Mouse (Mus musculus) embryonic facial prominence, embryonic 12.5 days (tissue): ENCODE measurements around the gene Med6. TPM values are rescaled to one million over a fixed set of nuclear protein-coding genes. Genes with fewer than 3 reads are reported as not detected.
"Not testable (repeated sequence)": the region's sequence is repeated elsewhere in the genome, so short reads cannot be mapped to it uniquely, and the experiment has no call there.

Experiments used
- ATAC-seq: fragments of 200-750 bp; cut with Nextera tagmentation; 2 replicates; pipeline ENCODE4 v1.8.0; 2017; ENCODE audit not compliant: insufficient number of reproducible peaks, insufficient read depth, low FRiP score, low TSS enrichment
- H3K27ac ChIP-seq: fragments of 300-500 bp; sonication (generic); 2 replicates; pipeline ENCODE4 v1.5.1; 2016; ENCODE audit warnings: mild to moderate bottlenecking
- H3K27me3 ChIP-seq: fragments of 300-500 bp; sonication (generic); 2 replicates; pipeline ENCODE4 v1.6.1; 2016; ENCODE audit warnings: mild to moderate bottlenecking, moderate library complexity
- H3K36me3 ChIP-seq: fragments of 300-500 bp; sonication (generic); 2 replicates; pipeline ENCODE4 v1.6.1; 2016; ENCODE audit warnings: mild to moderate bottlenecking
- H3K4me1 ChIP-seq: fragments of 300-500 bp; sonication (generic); 2 replicates; pipeline ENCODE4 v1.6.1; 2016
- H3K4me2 ChIP-seq: fragments of 300-500 bp; sonication (generic); replicated peaks from 2 replicates; pipeline ENCODE4 v1.6.1; 2016; ENCODE audit warnings: mild to moderate bottlenecking, moderate library complexity
- H3K4me3 ChIP-seq: fragments of 300-500 bp; sonication (generic); 2 replicates; pipeline ENCODE4 v1.5.1; 2016; ENCODE audit warnings: mild to moderate bottlenecking
- H3K9ac ChIP-seq: fragments of 300-500 bp; sonication (generic); 2 replicates; pipeline ENCODE4 v1.6.1; 2016; ENCODE audit warnings: mild to moderate bottlenecking, moderate library complexity
- H3K9me3 ChIP-seq: fragments of 300-500 bp; sonication (generic); 2 replicates; pipeline ENCODE4 v1.6.1; 2016; ENCODE audit warnings: mild to moderate bottlenecking, moderate library complexity
- WGBS: fragments of 180-500 bp; shearing (Covaris S2); methylation state at CpG from one replicate; pipeline ENCODE4 v1.1.7; 2016; 5-methylcytosine and 5-hydroxymethylcytosine counted together
- polyA plus RNA-seq: library from polyadenylated mRNA; unstranded; fragments of >200 nt; fragmentation: Nextera tagmentation; extraction: Ambion mirVana; gene quantifications from 2 replicates; pipeline ENCODE4 v1.2.1, GENCODE M21; 2016

Gene Med6
- polyA plus RNA-seq, 1 experiment from 2014 or later, result 77.6 TPM

GRCm38 (mm10) chr12:81533029-81533419 is 61.8 kb downstream of the Med6 start:
- Histone ChIP-seq H3K4me3 (peak overlapping the region; percentile 85), H3K27me3 (no peaks in the 10 kb centered on the region), H3K9me3 (no peaks in the 10 kb centered on the region), H3K4me2 (peak overlapping the region; percentile 57), H3K27ac (peak overlapping the region; percentile 67; the same call in 1 of the 2 replicates), H3K4me1 (peaks cover 9% of the 10 kb centered on the region), H3K9ac (peak overlapping the region; percentile 60), H3K36me3 (no peaks in the 10 kb centered on the region)
- 37% methylated on average over 4 of the region's 4 CpGs for WGBS
- ATAC-seq, result no peak

GRCm38 (mm10) chr12:81532316-81533028 is 62.3 kb downstream of the Med6 start, which contains the start of the genes Gm20498 and Synj2bp:
TSS of gene Gm20498 (minus strand) at chr12:81532905.
TSS of gene Synj2bp (minus strand) at chr12:81532911.
- no peaks in the 10 kb centered on the region for H3K36me3 ChIP-seq
- H3K4me1 ChIP-seq, result peaks cover 9% of the 10 kb centered on the region
- peak within 1 kb of the TSS; percentile 60 for H3K9ac ChIP-seq
- peak within 1 kb of the TSS; percentile 57 for H3K4me2 ChIP-seq
- peak within 1 kb of the TSS; percentile 67 for H3K27ac ChIP-seq
- under 1% methylated on average over 46 of the region's 46 CpGs for WGBS
- no peaks in the 10 kb centered on the region for H3K9me3 ChIP-seq
- no peaks in the 10 kb centered on the region for H3K27me3 ChIP-seq
- peak; percentile 91 for ATAC-seq
- peak within 1 kb of the TSS; percentile 85 for H3K4me3 ChIP-seq

- H3K9ac ChIP-seq, H3K4me3 ChIP-seq, H3K27ac ChIP-seq, H3K4me2 ChIP-seq, ATAC-seq, H3K4me1 ChIP-seq, H3K36me3 ChIP-seq, H3K9me3 ChIP-seq, H3K27me3 ChIP-seq: not testable (repeated sequence)
- 76% methylated on average over 7 of the region's 8 CpGs for WGBS
Measured at GRCm38 (mm10) chr12:81530587-81530986, 64.2 kb downstream of the Med6 start.

Other genes with a start within 250 kb of the Med6 start
- 0.19 and 0.22 TPM in 2 replicates for gene Gm4787, start 215.5 kb downstream of the Med6 start, polyA plus RNA-seq
- gene Adam4, start 173.1 kb downstream of the Med6 start, polyA plus RNA-seq, result 0.59 and 0.63 TPM in 2 replicates
- gene Cox16, start 109.9 kb downstream of the Med6 start, polyA plus RNA-seq, result 121 and 127 TPM in 2 replicates
- 27.2 and 27.5 TPM in 2 replicates for gene Gm20498, start 62.1 kb downstream of the Med6 start, polyA plus RNA-seq
- 40.5 and 41.2 TPM in 2 replicates for gene Synj2bp, start 62.1 kb downstream of the Med6 start, polyA plus RNA-seq
- 0.29 and 0.66 TPM in 2 replicates for gene Adam21, start 26.5 kb downstream of the Med6 start, polyA plus RNA-seq
- gene Ttc9, start 36.2 kb upstream of the Med6 start, polyA plus RNA-seq, result 2.8 and 3.0 TPM in 2 replicates
- gene Map3k9, start 186.2 kb upstream of the Med6 start, polyA plus RNA-seq, result 1.6 and 1.8 TPM in 2 replicates